Mouse (Mus musculus): Measurements from ENCODE around the gene Map7d1. TPM values are rescaled to one million over a fixed set of nuclear protein-coding genes. Genes with fewer than 3 reads are reported as not detected.

Gene Map7d1
- polyA plus RNA-seq, 1 experiment from 2014 or later, result 15.2 TPM

DNA sequence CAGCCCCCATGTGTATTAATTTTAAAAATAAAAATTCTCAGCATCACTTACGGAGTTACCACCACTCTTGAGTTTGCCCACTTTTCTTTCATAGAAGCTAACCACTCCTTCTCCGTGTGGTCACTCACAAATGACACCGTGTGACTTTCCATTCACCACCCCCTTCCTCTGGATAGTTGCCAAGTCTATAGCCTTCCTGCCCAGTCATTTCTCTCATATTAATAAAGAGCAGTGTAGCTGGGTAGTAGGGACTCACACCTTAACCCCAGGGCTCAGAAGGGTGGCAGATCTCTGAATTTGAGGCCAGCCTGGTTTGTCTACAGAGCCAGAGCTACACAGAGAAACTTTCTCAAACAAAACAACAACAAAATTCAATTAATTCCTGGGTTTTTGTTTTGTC is 58.7 kb downstream of the Map7d1 start:
- no peak overlapping the region for H3K4me3 ChIP-seq (ENCODE audit: low read depth, low read length)
- no peaks in the 10 kb centered on the region for H3K9me3 ChIP-seq (ENCODE audit: control insufficient read depth, low read length)
- H3K4me2 ChIP-seq (replicated peaks; ENCODE audit: low read depth), result no peak overlapping the region
- H3K27ac ChIP-seq (replicated peaks), result no peak overlapping the region
- no peak overlapping the region for H3K9ac ChIP-seq (ENCODE audit: low read length)
- DNase-seq (ENCODE audit: low spot score) (no peak), ATAC-seq (ENCODE audit: low FRiP score, low TSS enrichment) (no peak)
- H3K27me3 ChIP-seq (ENCODE audit: control insufficient read depth, insufficient read depth, low read length), result no peaks in the 10 kb centered on the region
- WGBS, result 55% methylated on average over 3 of the region's 3 CpGs
- 0 out of 2 replicates have a peak, but pooled peaks cover 3% of the 10 kb centered on the region for H3K36me3 ChIP-seq (ENCODE audit: control insufficient read depth, insufficient read depth, low read length)
- H3K4me1 ChIP-seq (replicated peaks; ENCODE audit: control insufficient read depth, insufficient read depth), result no peaks in the 10 kb centered on the region; the same call in 1 of the 2 replicates
- TF ChIP-seq CTCF (IDR thresholded peaks at IDR 0.05; ENCODE audit: low read depth) (no peak), EP300 (optimal IDR thresholded peaks at IDR 0.05) (no peak)

DNA sequence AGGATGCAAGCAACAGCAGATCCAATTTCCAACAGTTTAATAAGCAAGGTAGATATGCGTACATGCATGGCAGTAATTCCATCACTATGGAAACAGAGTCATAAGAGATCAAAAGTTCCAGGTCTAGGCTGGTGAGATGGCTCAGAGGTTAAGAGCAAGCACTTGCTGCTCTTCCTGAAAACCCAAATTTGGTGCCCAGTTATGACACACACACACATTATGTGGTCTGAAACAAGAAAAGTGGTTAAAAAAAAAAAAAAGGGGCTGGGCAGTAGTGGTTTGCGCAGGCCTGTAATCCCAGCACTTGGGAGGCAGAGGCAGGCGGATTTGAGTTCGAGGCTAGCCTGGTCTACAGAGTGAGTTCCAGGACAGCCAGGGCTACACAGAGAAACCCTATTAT is 61.2 kb downstream of the Map7d1 start:
- Histone ChIP-seq H3K9ac (ENCODE audit: low read length) (no peak overlapping the region), H3K4me2 (replicated peaks; ENCODE audit: low read depth) (no peak overlapping the region), H3K36me3 (ENCODE audit: control insufficient read depth, insufficient read depth, low read length) (peaks cover 8% of the 10 kb centered on the region; the same call in 1 of the 2 replicates), H3K27me3 (ENCODE audit: control insufficient read depth, insufficient read depth, low read length) (no peaks in the 10 kb centered on the region), H3K4me1 (replicated peaks; ENCODE audit: control insufficient read depth, insufficient read depth) (no peaks in the 10 kb centered on the region; the same call in 1 of the 2 replicates), H3K4me3 (ENCODE audit: low read depth, low read length) (no peak overlapping the region), H3K9me3 (ENCODE audit: control insufficient read depth, low read length) (no peaks in the 10 kb centered on the region), H3K27ac (replicated peaks) (no peak overlapping the region)
- DNase-seq (ENCODE audit: low spot score), result no peak
- 90% methylated on average over 4 of the region's 4 CpGs for WGBS
- ATAC-seq (ENCODE audit: low FRiP score, low TSS enrichment), result no peak
- TF ChIP-seq CTCF (IDR thresholded peaks at IDR 0.05; ENCODE audit: low read depth) (no peak), EP300 (optimal IDR thresholded peaks at IDR 0.05) (no peak)

DNA sequence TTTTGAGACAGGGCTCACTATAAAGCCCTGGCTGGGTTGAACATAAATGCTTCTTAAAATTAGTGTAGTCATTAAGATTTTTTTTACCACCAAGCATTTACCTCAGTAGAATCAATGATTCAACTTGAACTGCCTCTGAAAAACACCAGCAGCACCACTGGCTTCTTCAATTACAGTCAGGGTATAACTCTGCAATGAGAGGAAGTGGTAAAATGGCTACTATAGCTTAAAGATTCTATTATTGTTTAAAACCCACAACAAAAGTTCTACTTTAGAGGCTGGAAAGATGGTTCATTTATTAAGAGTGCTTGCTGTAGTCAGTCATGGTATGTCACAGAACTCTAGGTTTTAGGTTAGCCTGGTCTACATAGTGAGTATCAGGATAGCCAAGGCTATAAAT is 61.9 kb downstream of the Map7d1 start:
- Histone ChIP-seq H3K27ac (replicated peaks) (no peak overlapping the region), H3K4me3 (ENCODE audit: low read depth, low read length) (no peak overlapping the region), H3K9me3 (ENCODE audit: control insufficient read depth, low read length) (no peaks in the 10 kb centered on the region), H3K36me3 (ENCODE audit: control insufficient read depth, insufficient read depth, low read length) (peaks cover 8% of the 10 kb centered on the region; the same call in 1 of the 2 replicates), H3K27me3 (ENCODE audit: control insufficient read depth, insufficient read depth, low read length) (no peaks in the 10 kb centered on the region), H3K9ac (ENCODE audit: low read length) (no peak overlapping the region), H3K4me2 (replicated peaks; ENCODE audit: low read depth) (no peak overlapping the region), H3K4me1 (replicated peaks; ENCODE audit: control insufficient read depth, insufficient read depth) (no peaks in the 10 kb centered on the region; the same call in 1 of the 2 replicates)
- no peak for TF ChIP-seq EP300 (optimal IDR thresholded peaks at IDR 0.05)
- no peak for TF ChIP-seq CTCF (IDR thresholded peaks at IDR 0.05; ENCODE audit: low read depth)
- DNase-seq (ENCODE audit: low spot score) (no peak), ATAC-seq (ENCODE audit: low FRiP score, low TSS enrichment) (no peak)

DNA sequence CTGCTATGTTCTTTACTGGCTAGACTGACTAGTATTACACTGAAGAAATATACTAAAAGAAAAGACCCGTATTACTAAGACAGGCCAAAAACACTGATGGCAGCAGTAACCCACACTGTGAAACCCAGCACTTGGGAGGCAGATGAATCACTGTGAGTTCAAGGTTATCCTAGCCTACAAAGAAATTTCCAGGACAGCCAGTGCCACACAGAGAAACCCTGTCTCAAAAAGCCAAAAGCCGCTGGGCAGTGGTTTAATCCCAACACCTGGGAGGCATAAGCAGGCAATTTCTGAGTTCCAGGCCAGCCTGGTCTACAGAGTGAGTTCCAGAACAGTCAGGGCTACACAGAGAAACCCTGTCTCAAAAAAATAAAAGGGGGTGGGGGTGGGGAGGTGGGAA is 65.5 kb downstream of the Map7d1 start:
- Histone ChIP-seq H3K27ac (replicated peaks) (no peak overlapping the region), H3K4me3 (ENCODE audit: low read depth, low read length) (no peak overlapping the region), H3K9me3 (ENCODE audit: control insufficient read depth, low read length) (no peaks in the 10 kb centered on the region), H3K9ac (ENCODE audit: low read length) (no peak overlapping the region), H3K4me1 (replicated peaks; ENCODE audit: control insufficient read depth, insufficient read depth) (no peaks in the 10 kb centered on the region), H3K36me3 (ENCODE audit: control insufficient read depth, insufficient read depth, low read length) (peaks cover 8% of the 10 kb centered on the region; the same call in 1 of the 2 replicates), H3K27me3 (ENCODE audit: control insufficient read depth, insufficient read depth, low read length) (no peaks in the 10 kb centered on the region), H3K4me2 (replicated peaks; ENCODE audit: low read depth) (no peak overlapping the region)
- DNase-seq (ENCODE audit: low spot score) (no peak), ATAC-seq (ENCODE audit: low FRiP score, low TSS enrichment) (no peak)
- TF ChIP-seq CTCF (IDR thresholded peaks at IDR 0.05; ENCODE audit: low read depth) (no peak), EP300 (optimal IDR thresholded peaks at IDR 0.05) (no peak)
- 86% methylated on average over 2 of the region's 2 CpGs for WGBS

DNA sequence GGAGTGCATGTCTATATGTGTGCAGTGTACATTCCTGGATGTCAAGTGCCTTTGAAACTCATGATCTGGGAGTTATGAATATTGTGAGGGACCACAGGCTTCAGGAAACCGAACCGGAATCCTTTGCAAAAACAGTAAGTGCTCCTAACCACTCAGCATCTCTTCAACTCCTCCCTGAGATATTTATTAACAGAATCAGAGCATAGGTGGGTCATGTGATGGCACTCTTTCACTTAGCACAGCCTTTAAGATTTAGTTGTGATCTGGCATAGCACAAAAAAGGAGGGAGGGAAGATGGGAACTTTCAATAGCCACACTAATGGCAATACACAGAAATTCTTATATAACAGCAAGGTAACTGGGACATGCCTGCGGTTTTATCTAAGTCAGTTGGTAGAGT is 69.0 kb downstream of the Map7d1 start:
- Histone ChIP-seq H3K9ac (ENCODE audit: low read length) (no peak overlapping the region), H3K36me3 (ENCODE audit: control insufficient read depth, insufficient read depth, low read length) (peaks cover 3% of the 10 kb centered on the region; the same call in 1 of the 2 replicates), H3K4me2 (replicated peaks; ENCODE audit: low read depth) (no peak overlapping the region), H3K9me3 (ENCODE audit: control insufficient read depth, low read length) (no peaks in the 10 kb centered on the region), H3K27ac (replicated peaks) (no peak overlapping the region), H3K4me3 (ENCODE audit: low read depth, low read length) (no peak overlapping the region), H3K4me1 (replicated peaks; ENCODE audit: control insufficient read depth, insufficient read depth) (no peaks in the 10 kb centered on the region), H3K27me3 (ENCODE audit: control insufficient read depth, insufficient read depth, low read length) (no peaks in the 10 kb centered on the region)
- ATAC-seq (ENCODE audit: low FRiP score, low TSS enrichment) (no peak), DNase-seq (ENCODE audit: low spot score) (no peak)
- WGBS, result 73% methylated on average over 3 of the region's 3 CpGs
- TF ChIP-seq CTCF (IDR thresholded peaks at IDR 0.05; ENCODE audit: low read depth), result no peak
- no peak for TF ChIP-seq EP300 (optimal IDR thresholded peaks at IDR 0.05)

DNA sequence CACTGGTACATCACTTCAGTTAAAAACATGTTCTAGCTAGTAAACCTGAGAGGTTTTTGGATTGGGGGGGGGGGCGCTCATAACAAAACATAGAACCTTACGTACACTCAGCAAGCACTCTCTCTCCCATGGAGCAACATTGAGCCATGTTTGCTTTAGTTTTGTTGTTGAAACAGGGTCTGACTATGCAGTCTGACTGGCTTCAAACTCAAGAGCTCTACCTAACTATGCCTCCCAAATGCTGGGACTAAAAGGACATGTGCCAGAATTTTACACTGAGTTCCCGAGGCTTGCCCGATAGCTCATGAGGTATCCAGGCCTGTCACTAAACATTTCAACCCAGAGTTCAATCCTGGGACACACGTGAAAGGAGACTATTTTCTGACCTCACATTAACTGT is 73.1 kb downstream of the Map7d1 start:
- no peaks in the 10 kb centered on the region for H3K9me3 ChIP-seq (ENCODE audit: control insufficient read depth, low read length)
- H3K36me3 ChIP-seq (ENCODE audit: control insufficient read depth, insufficient read depth, low read length), result peaks cover 4% of the 10 kb centered on the region; the same call in 1 of the 2 replicates
- no peaks in the 10 kb centered on the region for H3K4me1 ChIP-seq (replicated peaks; ENCODE audit: control insufficient read depth, insufficient read depth)
- no peak overlapping the region for H3K4me2 ChIP-seq (replicated peaks; ENCODE audit: low read depth)
- ATAC-seq (ENCODE audit: low FRiP score, low TSS enrichment), result no peak
- WGBS, result 70% methylated on average over 5 of the region's 5 CpGs
- no peaks in the 10 kb centered on the region for H3K27me3 ChIP-seq (ENCODE audit: control insufficient read depth, insufficient read depth, low read length)
- TF ChIP-seq EP300 (optimal IDR thresholded peaks at IDR 0.05), result no peak
- TF ChIP-seq CTCF (IDR thresholded peaks at IDR 0.05; ENCODE audit: low read depth), result no peak
- H3K27ac ChIP-seq (replicated peaks), result no peak overlapping the region
- no peak overlapping the region for H3K9ac ChIP-seq (ENCODE audit: low read length)
- no peak overlapping the region for H3K4me3 ChIP-seq (ENCODE audit: low read depth, low read length)
- no peak for DNase-seq (ENCODE audit: low spot score)

Other genes starting within 250 kb of the Map7d1 start
- 0.17 and 0.22 TPM in 2 replicates for gene Csf3r, start 231.8 kb downstream of the Map7d1 start, polyA plus RNA-seq (2015; fragmentation: Nextera tagmentation; extraction: Ambion mirVana)
- 81.9 and 90.0 TPM in 2 replicates for gene Mrps15, start 209.4 kb downstream of the Map7d1 start, polyA plus RNA-seq (2015; fragmentation: Nextera tagmentation; extraction: Ambion mirVana)
- 3.6 and 5.1 TPM in 2 replicates for gene Oscp1, start 197.8 kb downstream of the Map7d1 start, polyA plus RNA-seq (2015; fragmentation: Nextera tagmentation; extraction: Ambion mirVana)
- gene Lsm10, start 159.7 kb downstream of the Map7d1 start, polyA plus RNA-seq (2015; fragmentation: Nextera tagmentation; extraction: Ambion mirVana), result 41.8 and 46.5 TPM in 2 replicates
- gene Stk40, start 152.4 kb downstream of the Map7d1 start, polyA plus RNA-seq (2015; fragmentation: Nextera tagmentation; extraction: Ambion mirVana), result 17.3 and 20.2 TPM in 2 replicates
- gene Eva1b, start 108.6 kb downstream of the Map7d1 start, polyA plus RNA-seq (2015; fragmentation: Nextera tagmentation; extraction: Ambion mirVana), result 39.7 and 39.9 TPM in 2 replicates
- gene Sh3d21, start 92.9 kb downstream of the Map7d1 start, polyA plus RNA-seq (2015; fragmentation: Nextera tagmentation; extraction: Ambion mirVana), result 8.4 and 12.0 TPM in 2 replicates
- 70.3 and 78.7 TPM in 2 replicates for gene Thrap3, start 53.6 kb downstream of the Map7d1 start, polyA plus RNA-seq (2015; fragmentation: Nextera tagmentation; extraction: Ambion mirVana)
- gene Trappc3, start 6.0 kb upstream of the Map7d1 start, polyA plus RNA-seq (2015; fragmentation: Nextera tagmentation; extraction: Ambion mirVana), result 80.7 and 84.6 TPM in 2 replicates
- 6.4 and 7.8 TPM in 2 replicates for gene Col8a2, start 30.4 kb upstream of the Map7d1 start, polyA plus RNA-seq (2015; fragmentation: Nextera tagmentation; extraction: Ambion mirVana)
- gene Adprhl2, start 65.4 kb upstream of the Map7d1 start, polyA plus RNA-seq (2015; fragmentation: Nextera tagmentation; extraction: Ambion mirVana), result 33.8 and 35.7 TPM in 2 replicates
- 3.6 and 3.9 TPM in 2 replicates for gene Tekt2, start 69.3 kb upstream of the Map7d1 start, polyA plus RNA-seq (2015; fragmentation: Nextera tagmentation; extraction: Ambion mirVana)
- 7.7 and 8.0 TPM in 2 replicates for gene Ago3, start 173.2 kb upstream of the Map7d1 start, polyA plus RNA-seq (2015; fragmentation: Nextera tagmentation; extraction: Ambion mirVana)
- gene Ago1, start 212.2 kb upstream of the Map7d1 start, polyA plus RNA-seq (2015; fragmentation: Nextera tagmentation; extraction: Ambion mirVana), result 2.5 and 2.8 TPM in 2 replicates